Mouse (Mus musculus) frontal cortex, postnatal 14 days (tissue): ENCODE measurements at regions not wholly inside any gene's neighbourhood (a gene's known extent, or its start where the extent isn't known, plus 50 kb on each side); places are given as distances from the start of the nearest gene placed in this dataset.

Experiments used
- DNase-seq, 2 experiments: peaks; one replicate each; pipeline ENCODE4 v3.0.0; 2022; ENCODE audit warnings: low spot score in 2 of 2

DNA sequence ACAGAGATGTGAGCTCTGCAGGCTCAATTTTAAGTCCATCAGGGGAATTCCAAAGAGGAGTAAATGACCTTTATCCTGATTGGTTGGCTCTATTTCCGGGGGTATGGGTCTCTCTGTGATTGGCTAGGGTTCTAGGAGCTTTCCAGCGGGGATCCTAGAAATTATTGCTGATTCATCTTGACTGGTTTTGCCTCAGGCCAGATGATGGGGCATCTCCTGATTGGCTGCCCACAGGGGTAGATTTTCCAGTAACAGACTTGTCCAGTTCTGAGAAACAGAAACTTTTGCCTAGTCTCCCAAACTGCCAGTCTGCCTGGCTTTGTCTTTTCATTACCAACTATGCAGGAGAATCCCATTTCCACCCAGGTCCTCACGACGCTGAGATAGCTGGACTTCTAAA, 301.3 kb downstream of the Ins1 start:
- no peak for DNase-seq

DNA sequence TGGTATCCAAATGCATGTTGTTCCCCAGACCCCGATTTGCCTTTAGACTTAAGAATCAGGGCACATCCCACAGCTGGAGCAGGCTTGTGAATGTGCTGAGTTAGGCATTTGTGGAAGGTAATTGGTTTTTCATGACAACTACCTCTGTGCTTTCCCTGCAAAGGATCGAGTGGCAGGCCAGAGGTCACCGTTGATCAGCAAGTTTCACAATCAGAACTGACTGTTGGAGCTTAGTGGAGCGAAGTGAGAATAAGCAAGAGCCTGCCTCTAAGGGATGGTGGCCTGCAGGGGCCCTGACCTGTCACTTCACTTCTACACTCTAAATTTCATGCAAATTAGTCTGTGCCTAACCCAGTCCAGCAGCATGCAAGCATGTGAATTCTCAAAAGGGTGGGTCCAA, 270.7 kb downstream of the Ins1 start:
- DNase-seq, result no peak

DNA sequence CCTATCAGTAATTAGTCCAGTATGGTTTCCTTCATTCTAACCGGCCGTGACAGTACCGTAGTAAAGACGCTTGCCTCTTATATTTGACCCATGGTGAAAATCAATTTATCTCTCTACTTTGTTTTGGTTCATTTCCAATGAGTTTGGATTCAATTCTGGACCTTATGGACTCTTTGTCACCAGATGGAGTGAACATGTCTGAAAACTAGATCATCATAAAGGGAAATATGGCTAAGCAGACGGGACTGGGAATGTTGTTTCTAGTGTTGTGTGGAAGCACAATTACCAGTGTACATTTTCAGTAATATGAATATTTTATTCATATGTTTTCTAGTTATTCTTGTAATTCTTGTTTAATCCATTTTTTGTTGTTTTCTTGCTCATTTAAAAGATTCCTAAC, 261.4 kb downstream of the Ins1 start:
- DNase-seq, result no peak

DNA sequence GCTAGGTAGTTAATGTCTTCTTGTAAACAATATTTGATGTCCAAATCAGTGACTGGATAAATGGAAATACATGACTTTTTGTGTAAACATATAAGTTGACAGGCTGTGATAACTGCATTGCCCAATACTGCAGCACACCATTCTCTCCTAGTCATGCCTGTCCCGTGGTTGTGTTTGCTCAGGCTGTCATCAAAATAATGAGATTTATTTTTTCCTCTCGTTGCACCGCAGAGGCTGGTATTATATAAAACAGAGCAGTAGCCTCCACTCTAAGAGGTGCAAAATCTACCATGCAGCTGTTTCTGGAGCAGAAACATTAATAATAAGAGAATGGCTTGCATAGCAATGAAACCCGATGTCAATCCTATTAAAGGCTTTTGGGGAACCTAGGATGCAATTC, 239.2 kb downstream of the Ins1 start:
- DNase-seq, result no peak
